Mouse (Mus musculus) kidney, embryonic 14.5 days (tissue): ENCODE measurements around the gene Uts2b. TPM values are rescaled to one million over a fixed set of nuclear protein-coding genes. Genes with fewer than 3 reads are reported as not detected.

Experiments
- ATAC-seq: fragments of 200-750 bp; cut with Nextera tagmentation; 2 replicates; pipeline ENCODE4 v1.8.0; 2017; ENCODE audit warnings: moderate number of reproducible peaks, mild to moderate bottlenecking, moderate TSS enrichment, moderate library complexity; ENCODE audit not compliant: low FRiP score, low TSS enrichment
- H3K27ac ChIP-seq: fragments of 300-500 bp; sonication (generic); 2 replicates; pipeline ENCODE4 v1.5.1; 2014; ENCODE audit warnings: low read depth, mild to moderate bottlenecking, low read length, moderate library complexity, mixed read lengths
- H3K27me3 ChIP-seq: fragments of 300-500 bp; sonication (generic); 2 replicates; pipeline ENCODE4 v1.6.1; 2014; ENCODE audit warnings: mild to moderate bottlenecking, low read length; ENCODE audit not compliant: control insufficient read depth, insufficient read depth
- H3K36me3 ChIP-seq: fragments of 300-500 bp; sonication (generic); 2 replicates; pipeline ENCODE4 v1.6.1; 2014; ENCODE audit warnings: low read length, mixed read lengths; ENCODE audit not compliant: control insufficient read depth, insufficient read depth
- H3K4me1 ChIP-seq: fragments of 300-500 bp; sonication (generic); 2 replicates; pipeline ENCODE4 v1.6.1; 2014; ENCODE audit warnings: low read length, mixed read lengths; ENCODE audit not compliant: control insufficient read depth, insufficient read depth
- H3K4me2 ChIP-seq: fragments of 300-500 bp; sonication (generic); replicated peaks from 2 replicates; pipeline ENCODE4 v1.6.1; 2014; ENCODE audit warnings: low read depth, mild to moderate bottlenecking, low read length
- H3K4me3 ChIP-seq: fragments of 300-500 bp; sonication (generic); 2 replicates; pipeline ENCODE4 v1.5.1; 2014; ENCODE audit warnings: mild to moderate bottlenecking, low read length
- H3K9ac ChIP-seq: fragments of 300-500 bp; sonication (generic); 2 replicates; pipeline ENCODE4 v1.6.1; 2014; ENCODE audit warnings: low read depth, mild to moderate bottlenecking, low read length, moderate library complexity
- H3K9me3 ChIP-seq: fragments of 300-500 bp; sonication (generic); 2 replicates; pipeline ENCODE4 v1.6.1; 2016; ENCODE audit warnings: low read length; ENCODE audit not compliant: control insufficient read depth
- WGBS: fragments of 180-500 bp; shearing (Covaris S2); extraction: QIAGEN DNeasy Blood & Tissue Kit; methylation state at CpG from one replicate; pipeline ENCODE4 v1.1.7; 2014; 5-methylcytosine and 5-hydroxymethylcytosine counted together
- polyA plus RNA-seq: library from polyadenylated mRNA; unstranded; fragments of >200 nt; fragmentation: Nextera tagmentation; extraction: Ambion mirVana; gene quantifications from 2 replicates; pipeline ENCODE4 v1.2.1, GENCODE M21; 2014

Gene Uts2b
- polyA plus RNA-seq, 1 experiment from 2014 or later = not detected

GRCm38 (mm10) chr16:27385649-27386048 lies 15.6 kb upstream of the Uts2b start:
- no peak overlapping the region for H3K4me2 ChIP-seq
- H3K27ac ChIP-seq = no peak overlapping the region
- no peak overlapping the region for H3K9ac ChIP-seq
- H3K9me3 ChIP-seq = no peaks in the 10 kb centered on the region
- no peaks in the 10 kb centered on the region for H3K27me3 ChIP-seq
- H3K36me3 ChIP-seq = no peaks in the 10 kb centered on the region
- WGBS = 91% methylated on average over 1 of the region's 1 CpGs
- no peak for ATAC-seq
- H3K4me1 ChIP-seq = peaks cover 9% of the 10 kb centered on the region; the same call in 1 of the 2 replicates
- H3K4me3 ChIP-seq = no peak overlapping the region

- Histone ChIP-seq H3K4me1 (peaks cover 9% of the 10 kb centered on the region; the same call in 1 of the 2 replicates), H3K27me3 (no peaks in the 10 kb centered on the region), H3K9me3 (no peaks in the 10 kb centered on the region), H3K9ac (no peak overlapping the region), H3K4me3 (no peak overlapping the region), H3K4me2 (no peak overlapping the region), H3K27ac (no peak overlapping the region), H3K36me3 (no peaks in the 10 kb centered on the region)
- 77% methylated on average over 4 of the region's 4 CpGs for WGBS
- no peak for ATAC-seq
Observed at GRCm38 (mm10) chr16:27384893-27385603, 15.0 kb upstream of the Uts2b start.

GRCm38 (mm10) chr16:27382217-27382616 lies 12.2 kb upstream of the Uts2b start:
- WGBS = 82% methylated on average over 4 of the region's 4 CpGs
- H3K36me3 ChIP-seq = no peaks in the 10 kb centered on the region

GRCm38 (mm10) chr16:27376556-27376955 lies 6.5 kb upstream of the Uts2b start:
- no peak overlapping the region for H3K4me2 ChIP-seq
- no peak overlapping the region for H3K4me3 ChIP-seq
- H3K4me1 ChIP-seq = no peaks in the 10 kb centered on the region
- no peak overlapping the region for H3K27ac ChIP-seq
- H3K27me3 ChIP-seq = no peaks in the 10 kb centered on the region
- no peaks in the 10 kb centered on the region for H3K36me3 ChIP-seq
- no peaks in the 10 kb centered on the region for H3K9me3 ChIP-seq
- H3K9ac ChIP-seq = no peak overlapping the region
- ATAC-seq = no peak

More at GRCm38 (mm10) chr16:27382217-27382616, 12.2 kb upstream of the Uts2b start:
- Histone ChIP-seq H3K4me1 (no peaks in the 10 kb centered on the region), H3K27me3 (no peaks in the 10 kb centered on the region), H3K27ac (no peak overlapping the region), H3K4me3 (no peak overlapping the region), H3K9me3 (no peaks in the 10 kb centered on the region), H3K4me2 (no peak overlapping the region), H3K9ac (no peak overlapping the region)
- ATAC-seq = no peak

GRCm38 (mm10) chr16:27375318-27375717 lies 5.3 kb upstream of the Uts2b start:
- no peak overlapping the region for H3K27ac ChIP-seq

GRCm38 (mm10) chr16:27374139-27374538 lies 4.1 kb upstream of the Uts2b start:
- WGBS = 72% methylated on average over 3 of the region's 3 CpGs
- Histone ChIP-seq H3K27me3 (no peaks in the 10 kb centered on the region), H3K4me2 (no peak overlapping the region), H3K4me3 (no peak overlapping the region), H3K4me1 (no peaks in the 10 kb centered on the region), H3K27ac (no peak overlapping the region), H3K9me3 (no peaks in the 10 kb centered on the region), H3K36me3 (no peaks in the 10 kb centered on the region), H3K9ac (no peak overlapping the region)
- ATAC-seq = no peak

More at GRCm38 (mm10) chr16:27375318-27375717, 5.3 kb upstream of the Uts2b start:
- no peaks in the 10 kb centered on the region for H3K36me3 ChIP-seq
- H3K4me1 ChIP-seq = no peaks in the 10 kb centered on the region
- H3K4me2 ChIP-seq = no peak overlapping the region
- H3K9ac ChIP-seq = no peak overlapping the region
- peak; percentile 72; the same call in 1 of the 2 replicates for ATAC-seq
- 72% methylated on average over 2 of the region's 2 CpGs for WGBS
- H3K4me3 ChIP-seq = no peak overlapping the region
- H3K27me3 ChIP-seq = no peaks in the 10 kb centered on the region
- H3K9me3 ChIP-seq = no peaks in the 10 kb centered on the region

GRCm38 (mm10) chr16:27370700-27371099 lies 661 bp upstream of the Uts2b start:
- H3K27me3 ChIP-seq = no peaks in the 10 kb centered on the region
- ATAC-seq = no peak
- H3K4me2 ChIP-seq = no peak overlapping the region
- no peaks in the 10 kb centered on the region for H3K9me3 ChIP-seq
- H3K4me3 ChIP-seq = no peak overlapping the region
- 59% methylated on average over 2 of the region's 2 CpGs for WGBS
- H3K27ac ChIP-seq = no peak overlapping the region
- no peaks in the 10 kb centered on the region for H3K4me1 ChIP-seq
- H3K9ac ChIP-seq = no peak overlapping the region
- no peaks in the 10 kb centered on the region for H3K36me3 ChIP-seq

GRCm38 (mm10) chr16:27360059-27360458 lies 10.0 kb downstream of the Uts2b start:
- no peak for ATAC-seq
- Histone ChIP-seq H3K4me3 (no peak overlapping the region), H3K36me3 (no peaks in the 10 kb centered on the region), H3K4me2 (no peak overlapping the region), H3K27me3 (no peaks in the 10 kb centered on the region), H3K9me3 (no peaks in the 10 kb centered on the region), H3K9ac (no peak overlapping the region), H3K27ac (no peak overlapping the region), H3K4me1 (no peaks in the 10 kb centered on the region)
- WGBS = 81% methylated on average over 1 of the region's 1 CpGs

- H3K9ac ChIP-seq = no peak overlapping the region
- no peak overlapping the region for H3K4me2 ChIP-seq
- H3K9me3 ChIP-seq = no peaks in the 10 kb centered on the region
- H3K36me3 ChIP-seq = no peaks in the 10 kb centered on the region
- 57% methylated on average over 2 of the region's 2 CpGs for WGBS
- H3K4me3 ChIP-seq = no peak overlapping the region
- no peaks in the 10 kb centered on the region for H3K4me1 ChIP-seq
- no peak overlapping the region for H3K27ac ChIP-seq
- ATAC-seq = no peak
- no peaks in the 10 kb centered on the region for H3K27me3 ChIP-seq
Observed at GRCm38 (mm10) chr16:27354464-27354863, 15.6 kb downstream of the Uts2b start.
